In the genomic region with DNA sequence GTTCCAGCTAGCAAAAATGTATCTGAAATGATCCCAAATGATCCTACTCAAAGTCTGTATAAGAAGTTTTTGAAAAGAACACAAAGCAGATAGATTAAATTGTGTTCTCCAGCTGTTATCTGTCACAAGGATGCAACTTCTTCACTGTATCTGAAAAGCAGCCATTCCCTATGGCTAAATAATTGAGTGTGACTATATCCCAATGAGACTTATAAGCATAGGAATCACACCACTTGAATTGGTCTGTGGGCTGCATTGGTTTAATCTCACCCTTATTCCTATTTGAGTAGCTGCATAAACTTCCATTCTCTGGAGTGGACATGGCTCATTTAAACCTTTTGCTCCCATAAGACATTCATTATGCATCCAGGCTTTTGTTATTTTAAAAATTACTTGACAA, we compare ENCODE assay signal across 16 mouse cellular contexts.
"Had no signal": no experiment of that assay in that cellular context is flagged by ENCODE, and none has a peak within 500 bp of the region (broad histone marks: within the 10 kb centered on the region; RNA-seq: fewer than 3 reads in every experiment).

No protein-coding gene starts in this region.

- H3K4me3 ChIP-seq: neural tube, embryonic 13.5 days; neural tube, embryonic 15.5 days; stomach, embryonic 15.5 days had no signal

- H3K9me3 ChIP-seq: neural tube, embryonic 13.5 days; neural tube, embryonic 15.5 days; stomach, embryonic 15.5 days had no signal

- H3K36me3 ChIP-seq: neural tube, embryonic 13.5 days; neural tube, embryonic 15.5 days; stomach, embryonic 15.5 days had no signal

- H3K27ac ChIP-seq: neural tube, embryonic 13.5 days; neural tube, embryonic 15.5 days; stomach, embryonic 15.5 days; stomach, postnatal 0 days had no signal

- H3K4me1 ChIP-seq: neural tube, embryonic 13.5 days; neural tube, embryonic 15.5 days; stomach, embryonic 15.5 days had no signal

- H3K27me3 ChIP-seq: neural tube, embryonic 13.5 days; neural tube, embryonic 15.5 days; stomach, embryonic 15.5 days had no signal

- H3K9ac ChIP-seq: neural tube, embryonic 13.5 days; neural tube, embryonic 15.5 days; stomach, embryonic 15.5 days had no signal

- H3K4me2 ChIP-seq: neural tube, embryonic 13.5 days; neural tube, embryonic 15.5 days; stomach, embryonic 15.5 days had no signal

- DNase-seq: retina, postnatal 1 day; right cerebral cortex, adult 18-20 months; right cerebral cortex, postnatal 14 days; right cerebral cortex, postnatal 25 days; right cerebral cortex, postnatal 4 days; spleen, adult 18-20 months; thymus, adult 18-20 months; thymus, adult 2 months; thymus, postnatal 14 days; thymus, postnatal 25 days; thymus, postnatal 36 days; thymus, postnatal 4 days had no signal
